Mouse (Mus musculus) layer of hippocampus, adult 9-11 months (tissue): Measurements from ENCODE around the gene Lbx2.

Experiments used
- DNase-seq: peaks from one replicate; pipeline ENCODE4 v3.0.0; 2022

Lbx2 gene

GRCm38 (mm10) chr6:83136291-83136880 is 50.2 kb downstream of the Lbx2 start:
- DNase-seq, result no peak

- DNase-seq, result peak; percentile 70
These were observed 50.9 kb downstream of the Lbx2 start for GRCm38 (mm10) chr6:83136881-83137575.

DNA sequence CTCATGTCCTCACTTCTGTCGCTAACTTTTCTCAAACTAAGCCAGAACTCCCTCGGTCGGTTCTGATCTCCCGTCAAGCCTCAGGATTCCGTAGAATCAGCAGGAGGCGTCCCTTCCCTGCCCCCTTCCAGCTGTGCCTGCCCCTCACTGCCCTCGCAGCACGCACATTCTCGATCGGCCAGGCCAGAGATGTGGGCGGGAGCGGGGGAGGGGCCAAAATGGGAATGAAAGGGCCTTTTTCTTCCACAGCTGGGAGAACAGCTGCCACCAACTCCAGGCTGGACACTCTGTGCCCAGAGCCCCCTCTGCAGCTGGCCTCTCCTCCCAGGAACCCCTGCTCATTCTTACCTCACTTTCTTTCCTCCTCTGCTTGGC is 51.4 kb downstream of the Lbx2 start:
- DNase-seq, result peak; percentile 90
